Mouse (Mus musculus) bone marrow, adult 2 months (tissue): Measurements from ENCODE around the gene Plcxd3.

ENCODE experiments used
- CTCF ChIP-seq: fragments of 200-500 bp; IDR thresholded peaks from 2 replicates; pipeline ENCODE4 v1.5.1; 2011; ENCODE audit warnings: low read length, control low read depth; ENCODE audit not compliant: control insufficient read depth, insufficient read depth
- POLR2A ChIP-seq: fragments of 200-500 bp; IDR thresholded peaks from 2 replicates; pipeline ENCODE4 v1.6.1; 2011; ENCODE audit warnings: low read depth, mild to moderate bottlenecking, control low read depth, low read length, borderline replicate concordance; ENCODE audit not compliant: control insufficient read depth

DNA sequence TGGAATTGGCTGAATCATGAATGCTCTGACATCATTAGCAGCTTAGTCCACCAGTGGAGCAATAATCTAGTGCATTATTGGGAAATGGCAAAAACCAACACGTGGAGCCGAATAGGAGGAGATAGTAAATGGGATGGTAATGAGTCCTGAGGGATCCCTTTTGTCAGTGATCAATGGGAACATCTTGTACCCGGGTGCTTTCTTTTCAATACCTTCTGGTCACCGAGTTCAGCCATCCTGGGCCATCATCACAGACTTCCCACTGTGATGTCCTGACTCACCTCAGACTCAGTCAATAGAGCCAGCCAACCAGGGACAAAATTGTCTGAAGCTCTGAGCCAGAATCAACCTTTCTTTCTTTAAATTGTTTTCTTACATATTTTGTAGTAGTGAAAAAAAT lies 24.8 kb downstream of the Plcxd3 start:
- TF ChIP-seq CTCF (no peak), POLR2A (no peak)
